Mouse (Mus musculus) midbrain, embryonic 15.5 days (tissue): ENCODE results near the gene Mtap. TPM values are rescaled to one million over a fixed set of nuclear protein-coding genes. Genes with fewer than 3 reads are reported as not detected.
A peak's percentile ranks its signal among the peaks of the same experiment; 100 is the strongest.

Experiments used
- ATAC-seq: fragments of 200-750 bp; cut with Nextera tagmentation; replicated peaks from 2 replicates; pipeline ENCODE4 v1.8.0; 2017; ENCODE audit warnings: moderate TSS enrichment
- H3K27ac ChIP-seq: fragments of 300-500 bp; sonication (generic); 2 replicates; pipeline ENCODE4 v1.5.1; 2015; ENCODE audit warnings: mild to moderate bottlenecking, inconsistent platforms
- H3K27me3 ChIP-seq: fragments of 300-500 bp; sonication (generic); replicated peaks from 2 replicates; pipeline ENCODE4 v1.6.1; 2015; ENCODE audit warnings: inconsistent platforms
- H3K36me3 ChIP-seq: fragments of 300-500 bp; sonication (generic); replicated peaks from 2 replicates; pipeline ENCODE4 v1.6.1; 2015; ENCODE audit warnings: inconsistent platforms
- H3K4me1 ChIP-seq: fragments of 300-500 bp; sonication (generic); 2 replicates; pipeline ENCODE4 v1.6.1; 2015; ENCODE audit warnings: inconsistent platforms
- H3K4me2 ChIP-seq: fragments of 300-500 bp; sonication (generic); 2 replicates; pipeline ENCODE4 v1.6.1; 2015; ENCODE audit warnings: inconsistent platforms, mild to moderate bottlenecking, moderate library complexity
- H3K4me3 ChIP-seq: fragments of 300-500 bp; sonication (generic); 2 replicates; pipeline ENCODE4 v1.5.1; 2015; ENCODE audit warnings: mild to moderate bottlenecking, inconsistent platforms
- H3K9ac ChIP-seq: fragments of 300-500 bp; sonication (generic); 2 replicates; pipeline ENCODE4 v1.6.1; 2015; ENCODE audit warnings: mild to moderate bottlenecking, inconsistent platforms
- H3K9me3 ChIP-seq: fragments of 300-500 bp; sonication (generic); 2 replicates; pipeline ENCODE4 v1.6.1; 2016; ENCODE audit warnings: inconsistent platforms
- WGBS: fragments of 180-500 bp; shearing (Covaris S2); methylation state at CpG from one replicate; pipeline ENCODE4 v1.1.7; 2015; ENCODE audit warnings: mixed read lengths; 5-methylcytosine and 5-hydroxymethylcytosine counted together
- polyA plus RNA-seq: library from polyadenylated mRNA; unstranded; fragments of >200 nt; fragmentation: Nextera tagmentation; extraction: Ambion mirVana; gene quantifications from 2 replicates; pipeline ENCODE4 v1.2.1, GENCODE M21; 2015

The Mtap gene
- polyA plus RNA-seq = 18.0 and 18.3 TPM in 2 replicates

DNA sequence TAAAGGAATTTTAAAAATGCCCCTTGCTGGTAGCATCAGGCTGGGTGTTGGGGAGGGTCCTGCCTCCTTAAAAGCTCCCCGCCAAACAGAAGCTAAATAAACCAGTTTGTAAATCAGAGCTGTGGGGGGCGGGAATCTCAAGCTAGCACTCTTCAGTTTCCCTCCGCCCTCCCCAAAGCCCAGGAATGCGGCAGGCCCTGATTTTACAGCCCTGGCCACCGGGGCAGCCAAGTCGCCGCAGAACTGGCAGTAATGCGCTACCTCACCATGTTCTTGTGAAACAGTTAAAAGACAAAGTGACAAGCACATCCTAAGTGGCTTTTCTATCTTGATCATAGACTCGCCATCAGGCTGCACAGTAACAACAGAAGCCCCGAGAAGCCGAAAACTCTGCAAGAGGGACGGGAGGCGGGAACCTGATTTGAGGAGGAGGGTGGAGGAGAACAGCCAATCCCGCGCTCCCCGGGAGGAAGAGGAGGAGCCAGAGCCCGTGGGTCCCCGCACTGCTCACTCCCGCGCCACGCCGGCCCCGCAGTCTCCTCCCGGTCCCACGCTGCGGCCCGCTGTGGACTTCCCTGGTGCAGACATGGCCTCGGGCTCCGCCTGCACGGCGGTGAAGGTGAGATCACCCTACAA lies at the start of gene Mtap:
Mtap (plus strand) TSS at position 217 of the 636 bp plus-strand sequence.
- peak within 1 kb of the TSS; percentile 91 for H3K4me2 ChIP-seq
- peak within 1 kb of the TSS; percentile 70 for H3K4me3 ChIP-seq
- under 1% methylated on average over 31 of the region's 31 CpGs for WGBS
- peaks cover 14% of the 10 kb centered on the region for H3K4me1 ChIP-seq
- peak; percentile 97 for ATAC-seq
- peak within 1 kb of the TSS; percentile 57 for H3K27ac ChIP-seq
- H3K27me3 ChIP-seq = no peaks in the 10 kb centered on the region
- peak within 1 kb of the TSS; percentile 63 for H3K9ac ChIP-seq
- no peaks in the 10 kb centered on the region for H3K36me3 ChIP-seq
- H3K9me3 ChIP-seq = no peaks in the 10 kb centered on the region

DNA sequence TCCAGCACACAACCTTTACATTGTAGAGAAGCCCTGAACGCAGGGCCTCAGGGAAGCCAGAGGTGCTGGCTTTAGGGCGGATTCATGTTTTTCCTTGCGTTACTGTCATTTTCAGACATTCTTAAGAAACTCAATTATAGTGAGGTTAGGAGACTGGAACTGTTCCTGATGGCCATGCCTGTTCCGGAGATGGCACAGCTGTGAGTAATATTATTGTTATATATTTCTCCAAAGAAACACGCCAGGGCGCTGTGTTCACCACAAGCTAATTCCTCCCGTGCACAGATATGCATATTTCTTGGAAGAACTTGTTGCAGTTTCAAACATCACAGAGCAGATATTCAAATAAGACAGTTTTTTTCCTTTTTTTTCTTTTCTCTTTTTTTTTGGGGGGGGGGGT lies 47.8 kb upstream of the Mtap start:
- H3K4me1 ChIP-seq = no peaks in the 10 kb centered on the region
- H3K9ac ChIP-seq = no peak overlapping the region
- H3K27ac ChIP-seq = no peak overlapping the region
- 93% methylated on average over 7 of the region's 7 CpGs for WGBS
- H3K27me3 ChIP-seq = no peaks in the 10 kb centered on the region
- H3K4me3 ChIP-seq = no peak overlapping the region
- no peaks in the 10 kb centered on the region for H3K9me3 ChIP-seq
- H3K4me2 ChIP-seq = no peak overlapping the region
- no peak for ATAC-seq
- no peaks in the 10 kb centered on the region for H3K36me3 ChIP-seq

DNA sequence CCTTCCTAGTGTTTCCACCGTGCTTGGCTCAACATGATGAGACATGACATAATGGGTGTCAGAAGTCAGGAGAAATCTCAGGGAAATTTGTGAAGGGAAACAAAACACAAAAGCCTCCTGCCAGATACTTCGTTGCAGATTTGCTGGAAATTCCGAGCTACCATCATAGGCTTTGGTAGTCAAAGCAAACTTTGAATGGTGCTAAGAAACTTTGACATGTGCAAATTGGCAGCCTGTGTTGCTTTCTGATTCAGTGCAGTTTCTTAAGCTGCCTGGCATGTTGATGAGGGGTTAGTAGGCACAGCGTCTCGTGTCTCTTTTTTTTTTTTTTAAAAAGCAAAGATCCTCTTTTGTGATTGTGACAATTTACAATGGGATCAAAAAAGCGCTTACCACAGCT lies 46.7 kb upstream of the Mtap start:
- H3K4me1 ChIP-seq = no peaks in the 10 kb centered on the region
- no peak overlapping the region for H3K4me2 ChIP-seq
- H3K9ac ChIP-seq = no peak overlapping the region
- H3K27ac ChIP-seq = no peak overlapping the region
- H3K4me3 ChIP-seq = no peak overlapping the region
- H3K36me3 ChIP-seq = no peaks in the 10 kb centered on the region
- 34% methylated on average over 6 of the region's 6 CpGs for WGBS
- no peak for ATAC-seq
- H3K27me3 ChIP-seq = no peaks in the 10 kb centered on the region
- H3K9me3 ChIP-seq = no peaks in the 10 kb centered on the region

DNA sequence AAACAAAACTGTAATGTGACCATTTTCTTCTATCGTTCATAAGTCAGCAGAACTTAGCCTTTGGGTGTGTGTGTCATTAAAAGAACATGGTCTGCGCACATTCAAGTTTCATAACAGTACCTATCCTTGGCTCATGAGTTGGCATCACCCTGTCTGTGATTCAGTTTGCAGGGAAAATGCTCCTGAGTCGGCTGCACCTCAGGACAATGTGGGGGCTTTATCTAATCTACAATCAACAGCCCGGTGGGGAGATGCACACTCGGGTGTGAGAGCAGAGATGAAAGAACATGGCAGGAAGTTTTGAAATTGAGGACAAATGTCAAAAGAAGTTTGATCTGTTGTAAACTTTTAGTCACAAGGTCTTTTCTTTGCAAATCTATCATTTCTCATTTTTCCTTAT lies 44.8 kb upstream of the Mtap start:
- H3K9ac ChIP-seq = no peak overlapping the region
- H3K36me3 ChIP-seq = no peaks in the 10 kb centered on the region
- WGBS = 88% methylated on average over 5 of the region's 5 CpGs
- H3K4me1 ChIP-seq = no peaks in the 10 kb centered on the region
- H3K27ac ChIP-seq = no peak overlapping the region
- H3K4me2 ChIP-seq = no peak overlapping the region
- no peaks in the 10 kb centered on the region for H3K27me3 ChIP-seq
- no peak overlapping the region for H3K4me3 ChIP-seq
- no peaks in the 10 kb centered on the region for H3K9me3 ChIP-seq
- ATAC-seq = no peak

DNA sequence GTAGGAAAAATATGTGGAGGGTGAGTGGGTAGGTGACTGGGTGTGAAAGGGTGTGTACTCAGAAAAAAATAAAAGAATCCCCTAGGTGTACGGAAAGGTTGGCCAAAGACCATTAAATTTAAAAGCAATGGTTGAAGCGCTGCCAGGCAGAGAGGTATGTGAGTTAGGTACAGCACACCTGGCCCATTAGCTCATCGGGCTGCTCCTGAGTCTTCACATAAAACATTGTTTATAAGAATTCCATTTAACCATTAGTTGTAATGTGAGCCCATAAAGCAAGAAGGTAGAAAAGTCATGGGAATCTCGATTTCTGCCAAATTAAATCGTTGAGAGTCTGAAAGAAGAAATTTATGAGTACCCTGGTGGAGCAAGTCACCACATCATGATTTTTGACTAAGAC lies 42.1 kb upstream of the Mtap start:
- no peak overlapping the region for H3K4me2 ChIP-seq
- no peak overlapping the region for H3K4me3 ChIP-seq
- H3K9me3 ChIP-seq = no peaks in the 10 kb centered on the region
- no peak overlapping the region for H3K27ac ChIP-seq
- no peak for ATAC-seq
- no peaks in the 10 kb centered on the region for H3K4me1 ChIP-seq
- H3K36me3 ChIP-seq = no peaks in the 10 kb centered on the region
- H3K27me3 ChIP-seq = no peaks in the 10 kb centered on the region
- no peak overlapping the region for H3K9ac ChIP-seq
- 94% methylated on average over 5 of the region's 5 CpGs for whole genome bisulfite sequencing

DNA sequence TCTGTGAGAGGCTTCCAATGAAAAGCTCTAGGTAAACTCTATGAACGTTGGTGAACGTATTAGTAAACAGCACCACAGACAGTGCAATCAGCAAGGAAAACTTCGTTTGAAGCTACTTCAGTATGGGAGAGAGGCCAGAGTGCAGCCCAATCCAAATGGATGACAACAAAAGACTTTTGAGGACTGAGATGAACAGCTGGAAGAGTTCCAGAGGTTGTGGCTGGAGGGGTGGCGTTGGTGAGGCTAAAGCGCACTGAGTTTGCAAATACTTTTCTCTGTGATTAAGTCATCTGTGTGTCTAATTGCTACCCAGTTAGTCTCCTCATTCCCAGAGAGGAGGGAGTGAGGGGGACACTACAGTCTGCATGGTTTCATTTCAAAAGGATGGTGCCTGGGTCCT lies 38.7 kb upstream of the Mtap start:
- WGBS = 56% methylated on average over 5 of the region's 5 CpGs
- no peak for ATAC-seq
- H3K36me3 ChIP-seq = no peaks in the 10 kb centered on the region
- no peak overlapping the region for H3K4me3 ChIP-seq
- no peak overlapping the region for H3K4me2 ChIP-seq
- no peak overlapping the region for H3K27ac ChIP-seq
- H3K9ac ChIP-seq = no peak overlapping the region
- no peaks in the 10 kb centered on the region for H3K27me3 ChIP-seq
- no peaks in the 10 kb centered on the region for H3K4me1 ChIP-seq
- H3K9me3 ChIP-seq = no peaks in the 10 kb centered on the region

DNA sequence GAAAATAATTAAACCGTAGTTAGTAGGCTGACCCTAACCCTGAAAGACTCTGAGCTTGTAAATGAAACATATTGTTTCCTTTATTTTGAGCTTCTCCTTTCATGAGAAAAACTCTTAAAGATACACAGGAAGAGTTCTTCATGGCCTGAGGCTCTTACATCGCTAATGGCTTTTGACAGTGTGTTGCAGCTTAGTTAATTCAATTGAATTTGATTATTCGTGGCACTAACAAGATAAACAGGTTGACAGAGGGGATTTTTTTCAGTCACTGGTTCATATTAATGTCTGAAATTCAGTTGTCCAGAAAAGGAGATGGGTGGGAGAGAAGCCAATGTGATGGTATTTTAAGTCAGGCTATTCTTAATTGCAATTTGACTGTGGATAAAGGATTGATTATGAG lies 35.6 kb upstream of the Mtap start:
- Histone ChIP-seq H3K36me3 (no peaks in the 10 kb centered on the region), H3K27me3 (no peaks in the 10 kb centered on the region), H3K4me3 (no peak overlapping the region), H3K9me3 (no peaks in the 10 kb centered on the region), H3K4me1 (no peaks in the 10 kb centered on the region), H3K4me2 (no peak overlapping the region), H3K27ac (no peak overlapping the region), H3K9ac (no peak overlapping the region)
- ATAC-seq = no peak
- 25% methylated on average over 3 of the region's 3 CpGs for WGBS

DNA sequence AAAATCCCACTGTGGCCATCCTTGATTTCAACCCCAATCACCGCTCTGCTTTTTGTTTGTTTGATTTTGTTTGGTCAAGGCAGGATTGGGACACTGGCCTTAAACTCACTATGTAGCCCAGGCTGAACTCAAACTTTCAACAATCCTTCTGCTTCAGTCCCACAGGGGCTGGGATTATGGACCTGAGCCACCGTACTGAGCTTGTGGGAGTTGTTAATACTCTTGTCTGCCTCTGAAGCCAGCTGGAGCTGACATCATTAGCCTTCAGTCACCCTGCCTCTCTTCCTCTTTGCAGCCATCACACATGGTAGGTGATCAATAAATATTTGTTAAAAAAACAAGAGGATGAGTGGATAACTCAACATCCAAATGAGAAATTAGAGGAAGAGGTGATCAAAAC lies 34.6 kb upstream of the Mtap start:
- WGBS = 59% methylated on average over 2 of the region's 2 CpGs
- no peak for ATAC-seq
- Histone ChIP-seq H3K4me3 (no peak overlapping the region), H3K9me3 (no peaks in the 10 kb centered on the region), H3K36me3 (no peaks in the 10 kb centered on the region), H3K4me2 (no peak overlapping the region), H3K4me1 (no peaks in the 10 kb centered on the region), H3K9ac (no peak overlapping the region), H3K27me3 (no peaks in the 10 kb centered on the region), H3K27ac (no peak overlapping the region)

DNA sequence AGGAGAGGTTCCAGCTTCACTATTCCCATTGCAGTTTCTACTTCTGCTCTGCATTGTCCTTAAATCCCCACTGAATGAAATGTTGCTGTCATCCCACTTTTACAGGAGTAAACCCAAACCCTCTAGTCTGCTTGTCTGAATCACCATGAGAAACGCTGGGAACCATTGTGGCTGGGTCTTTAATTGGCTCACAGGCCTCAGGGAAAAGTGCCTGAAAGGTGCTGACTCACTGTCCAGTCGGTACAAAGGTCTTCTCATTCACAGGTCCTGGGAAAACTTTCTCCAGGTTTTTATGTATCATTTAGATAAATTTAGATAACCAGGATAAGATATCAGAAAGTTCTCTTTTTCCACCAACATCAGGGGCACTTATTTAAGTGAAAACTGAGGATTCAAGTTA lies 31.4 kb upstream of the Mtap start:
- Histone ChIP-seq H3K36me3 (no peaks in the 10 kb centered on the region), H3K4me1 (no peaks in the 10 kb centered on the region), H3K4me3 (no peak overlapping the region), H3K9ac (no peak overlapping the region), H3K4me2 (no peak overlapping the region), H3K27me3 (no peaks in the 10 kb centered on the region), H3K27ac (no peak overlapping the region), H3K9me3 (no peaks in the 10 kb centered on the region)
- WGBS = 54% methylated on average over 2 of the region's 2 CpGs
- ATAC-seq = no peak

DNA sequence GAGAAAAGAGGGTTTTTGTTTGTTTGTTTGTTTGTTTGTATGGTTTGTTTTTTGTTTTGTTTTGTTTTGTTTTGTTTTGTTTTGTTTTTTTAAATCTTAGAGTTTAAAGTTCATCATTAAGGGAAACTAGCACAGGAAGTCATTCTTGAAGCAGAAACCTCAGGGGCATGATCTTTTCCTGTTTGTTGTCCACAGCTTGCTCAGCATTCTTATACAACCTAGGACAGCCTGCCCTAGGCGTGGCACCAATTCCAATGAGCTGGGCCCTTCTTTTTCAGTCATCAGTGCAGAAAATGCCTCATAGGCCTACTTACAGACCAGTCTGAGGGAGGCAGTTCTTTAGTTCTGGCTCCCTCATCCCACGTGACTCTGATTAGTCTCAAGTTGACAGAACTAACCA lies 30.4 kb upstream of the Mtap start:
- Histone ChIP-seq H3K27me3 (no peaks in the 10 kb centered on the region), H3K9me3 (no peaks in the 10 kb centered on the region), H3K4me3 (no peak overlapping the region), H3K9ac (no peak overlapping the region), H3K4me1 (no peaks in the 10 kb centered on the region), H3K27ac (no peak overlapping the region), H3K4me2 (no peak overlapping the region), H3K36me3 (no peaks in the 10 kb centered on the region)
- ATAC-seq = no peak
- WGBS = 73% methylated on average over 2 of the region's 2 CpGs

DNA sequence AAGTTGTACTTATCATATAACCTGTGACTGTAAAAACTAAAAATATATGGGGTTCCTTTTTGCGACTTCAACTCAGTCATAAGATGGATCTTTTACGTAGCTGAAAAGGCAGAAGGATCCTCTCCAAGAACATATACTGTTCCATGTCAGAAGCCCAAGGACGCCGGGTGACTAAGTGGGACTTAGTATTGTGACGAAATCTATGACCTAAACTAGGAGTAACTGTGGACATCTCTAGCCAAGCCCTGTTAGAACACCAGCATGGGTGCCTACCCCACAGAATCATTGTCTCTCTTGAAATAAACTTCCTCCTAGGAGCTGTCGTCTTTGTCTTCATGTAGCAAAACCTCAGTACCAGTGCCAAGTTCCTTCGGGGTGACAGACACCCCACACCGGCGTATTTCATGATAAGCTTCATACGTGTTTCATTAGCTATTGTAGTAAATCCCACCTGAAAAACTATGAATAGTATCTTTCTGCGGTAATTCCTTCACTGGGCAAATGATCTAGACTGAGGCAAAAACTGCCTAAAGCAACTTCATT lies 24.7 kb upstream of the Mtap start:
- 86% methylated on average over 11 of the region's 11 CpGs for WGBS
- no peak overlapping the region for H3K9ac ChIP-seq
- no peaks in the 10 kb centered on the region for H3K36me3 ChIP-seq
- no peaks in the 10 kb centered on the region for H3K9me3 ChIP-seq
- ATAC-seq = no peak
- no peak overlapping the region for H3K4me2 ChIP-seq
- no peaks in the 10 kb centered on the region for H3K4me1 ChIP-seq
- no peak overlapping the region for H3K4me3 ChIP-seq
- H3K27ac ChIP-seq = no peak overlapping the region
- no peaks in the 10 kb centered on the region for H3K27me3 ChIP-seq

DNA sequence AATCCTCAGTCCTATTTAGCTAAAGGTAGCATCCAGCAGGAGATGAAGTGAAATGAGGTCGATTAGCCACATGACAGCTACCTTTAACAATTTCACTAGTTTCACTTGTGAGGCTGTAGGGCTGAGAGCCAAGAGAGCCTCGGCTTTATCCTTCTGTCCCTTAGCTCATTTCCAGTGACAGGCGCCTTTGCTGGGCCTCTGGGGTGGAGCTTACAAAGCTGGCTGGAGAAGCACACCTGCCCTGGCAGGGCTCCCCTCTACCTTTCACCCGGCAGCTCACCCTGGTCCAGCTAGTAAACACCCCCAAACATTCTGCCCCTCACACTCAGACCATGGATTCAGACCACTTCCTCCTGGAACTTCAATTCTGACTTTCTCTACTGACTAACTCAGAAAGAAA lies 24.1 kb upstream of the Mtap start:
- no peak for ATAC-seq
- no peaks in the 10 kb centered on the region for H3K36me3 ChIP-seq
- H3K9ac ChIP-seq = no peak overlapping the region
- H3K4me3 ChIP-seq = no peak overlapping the region
- WGBS = 61% methylated on average over 4 of the region's 4 CpGs
- H3K27me3 ChIP-seq = no peaks in the 10 kb centered on the region
- H3K4me1 ChIP-seq = no peaks in the 10 kb centered on the region
- no peaks in the 10 kb centered on the region for H3K9me3 ChIP-seq
- H3K4me2 ChIP-seq = no peak overlapping the region
- H3K27ac ChIP-seq = no peak overlapping the region

DNA sequence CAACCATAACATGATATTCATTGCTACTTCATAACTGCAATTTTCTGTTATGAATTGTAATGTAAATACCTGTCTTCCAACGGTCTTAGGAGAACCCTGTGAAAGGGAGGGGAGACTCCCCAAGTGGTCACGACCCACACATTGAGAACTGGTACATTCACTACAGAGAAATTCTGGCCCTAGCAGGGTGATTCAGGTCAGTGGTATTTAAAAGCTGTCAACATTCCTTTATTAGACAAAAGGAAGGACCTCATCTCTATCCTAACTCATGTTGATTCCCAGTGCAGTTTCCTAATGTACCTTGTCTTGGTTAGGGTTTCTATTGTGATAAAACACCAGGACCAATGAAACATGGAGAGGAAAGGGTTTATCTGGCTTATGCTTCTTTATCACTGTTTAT lies 20.9 kb upstream of the Mtap start:
- no peak overlapping the region for H3K4me3 ChIP-seq
- no peaks in the 10 kb centered on the region for H3K36me3 ChIP-seq
- no peaks in the 10 kb centered on the region for H3K9me3 ChIP-seq
- 78% methylated on average over 2 of the region's 2 CpGs for WGBS
- no peak overlapping the region for H3K4me2 ChIP-seq
- H3K27ac ChIP-seq = no peak overlapping the region
- no peak for ATAC-seq
- no peaks in the 10 kb centered on the region for H3K27me3 ChIP-seq
- H3K4me1 ChIP-seq = no peaks in the 10 kb centered on the region
- no peak overlapping the region for H3K9ac ChIP-seq
